Mouse (Mus musculus) spleen, adult 18-20 months (tissue): ENCODE data around the gene Cep131.

Source experiments
- DNase-seq, 2 experiments: peaks; one replicate each; pipeline ENCODE4 v3.0.0; 2022; ENCODE audit warnings: mixed read lengths in 2 of 2

Gene Cep131

DNA sequence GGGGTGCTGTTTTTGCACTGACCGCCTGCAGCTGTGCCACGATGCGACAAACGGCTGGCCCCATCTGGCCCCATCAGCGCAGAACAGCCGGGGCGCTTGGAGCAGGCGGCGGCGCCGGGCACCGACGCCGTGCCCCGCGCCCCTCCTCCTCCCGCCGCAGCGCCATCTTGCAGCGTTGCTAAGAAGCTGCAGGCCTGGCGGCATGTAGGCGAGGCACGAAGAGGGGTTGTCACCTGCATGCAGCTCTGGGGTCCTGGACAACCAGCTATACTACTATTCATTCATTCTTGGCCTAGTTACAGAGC lies 38.4 kb downstream of the Cep131 start:
- no peak for DNase-seq

GRCm38 (mm10) chr11:120047531-120048251 lies 38.9 kb downstream of the Cep131 start:
- no peak for DNase-seq

GRCm38 (mm10) chr11:120046553-120047191 lies 40.0 kb downstream of the Cep131 start, which contains the start of gene Aatk:
Gene Aatk (minus strand): TSS chr11:120047167.
- no peak for DNase-seq

DNA sequence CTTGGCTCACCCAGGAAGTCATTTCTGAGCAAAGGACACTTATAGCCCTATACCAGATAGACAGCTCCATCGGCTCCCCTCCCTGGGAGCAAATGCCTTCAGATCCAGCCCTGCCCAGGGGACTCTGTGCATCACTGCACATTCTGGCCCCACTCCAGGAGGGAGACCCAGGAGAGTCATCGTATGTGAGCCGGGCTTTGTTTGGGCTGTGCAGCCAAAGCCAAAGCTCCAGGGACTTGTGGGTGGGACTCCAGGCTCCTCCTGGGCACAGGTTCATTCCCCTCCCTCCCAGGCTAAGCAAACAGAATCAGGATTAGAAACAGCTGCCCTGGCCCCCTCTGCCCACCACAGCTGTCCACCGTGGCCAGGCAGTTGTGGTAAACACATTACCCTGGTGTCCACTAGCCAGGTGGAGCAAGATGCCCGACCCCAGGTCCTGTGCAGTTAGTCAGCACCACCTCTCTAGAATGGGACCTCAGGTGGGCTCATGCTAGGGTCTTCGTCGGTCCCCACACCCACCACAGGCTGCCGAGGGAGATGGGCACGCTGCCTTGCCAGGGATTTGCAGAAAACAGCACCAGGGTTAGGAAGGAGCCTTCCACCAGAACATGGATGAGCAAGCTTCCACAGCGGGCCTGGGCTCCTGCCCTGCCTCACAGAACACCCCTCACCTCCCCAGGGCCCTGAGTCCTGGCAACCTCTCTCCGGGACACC lies 40.6 kb downstream of the Cep131 start:
- DNase-seq, result no peak

DNA sequence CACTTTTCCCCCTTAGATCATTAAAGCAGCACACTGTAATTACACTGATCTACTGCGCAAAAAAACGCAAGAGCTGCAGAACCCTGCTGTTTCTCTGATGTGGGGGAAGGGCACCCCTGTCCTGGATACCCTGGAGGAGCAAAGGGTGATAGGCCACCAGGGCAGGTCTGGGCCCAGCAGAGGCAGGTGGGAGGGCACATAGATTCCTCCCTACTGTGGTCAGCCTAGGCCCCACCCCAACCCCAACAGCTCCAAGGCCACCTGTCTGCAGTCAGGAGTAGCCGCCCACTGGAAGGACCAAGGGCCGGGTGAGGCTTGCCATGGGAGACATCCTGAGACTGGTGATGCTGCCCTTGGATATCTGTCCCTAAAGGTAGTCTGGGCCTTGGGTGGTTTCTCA lies 41.3 kb downstream of the Cep131 start:
- no peak for DNase-seq

DNA sequence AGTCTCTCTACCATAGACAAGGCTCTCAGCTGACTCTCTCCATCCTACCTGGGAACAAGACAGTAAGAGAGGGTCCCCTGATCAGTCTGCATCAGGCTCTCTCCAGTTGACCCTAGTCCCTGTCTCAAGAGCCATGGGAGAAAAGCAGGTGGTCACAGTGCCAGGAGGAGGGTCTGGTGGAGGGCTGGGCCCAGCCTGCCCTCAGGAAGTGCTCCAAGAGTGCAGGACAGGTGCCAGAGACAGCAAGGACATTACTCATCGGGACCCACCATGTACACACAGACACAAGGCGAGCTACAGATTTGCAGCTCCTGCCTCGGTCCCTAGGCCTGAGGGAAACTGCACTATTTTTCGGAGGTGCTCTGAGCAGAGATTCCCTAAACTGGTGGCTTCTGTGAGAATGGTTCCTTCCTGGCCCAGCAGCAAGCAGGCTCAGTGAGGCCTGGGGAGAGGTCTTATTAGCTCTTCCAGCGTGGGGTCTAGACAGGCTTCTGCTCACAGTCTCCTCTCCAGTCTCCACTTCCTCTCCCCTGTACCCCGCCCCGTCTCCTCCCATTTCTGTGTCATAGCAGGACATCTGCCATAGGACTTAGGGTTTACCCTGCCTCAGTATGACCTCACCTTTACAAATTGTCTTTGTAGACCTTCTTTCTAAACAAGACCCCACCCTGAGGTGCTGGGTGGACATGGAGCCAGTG lies 44.3 kb downstream of the Cep131 start:
- DNase-seq, result no peak

DNA sequence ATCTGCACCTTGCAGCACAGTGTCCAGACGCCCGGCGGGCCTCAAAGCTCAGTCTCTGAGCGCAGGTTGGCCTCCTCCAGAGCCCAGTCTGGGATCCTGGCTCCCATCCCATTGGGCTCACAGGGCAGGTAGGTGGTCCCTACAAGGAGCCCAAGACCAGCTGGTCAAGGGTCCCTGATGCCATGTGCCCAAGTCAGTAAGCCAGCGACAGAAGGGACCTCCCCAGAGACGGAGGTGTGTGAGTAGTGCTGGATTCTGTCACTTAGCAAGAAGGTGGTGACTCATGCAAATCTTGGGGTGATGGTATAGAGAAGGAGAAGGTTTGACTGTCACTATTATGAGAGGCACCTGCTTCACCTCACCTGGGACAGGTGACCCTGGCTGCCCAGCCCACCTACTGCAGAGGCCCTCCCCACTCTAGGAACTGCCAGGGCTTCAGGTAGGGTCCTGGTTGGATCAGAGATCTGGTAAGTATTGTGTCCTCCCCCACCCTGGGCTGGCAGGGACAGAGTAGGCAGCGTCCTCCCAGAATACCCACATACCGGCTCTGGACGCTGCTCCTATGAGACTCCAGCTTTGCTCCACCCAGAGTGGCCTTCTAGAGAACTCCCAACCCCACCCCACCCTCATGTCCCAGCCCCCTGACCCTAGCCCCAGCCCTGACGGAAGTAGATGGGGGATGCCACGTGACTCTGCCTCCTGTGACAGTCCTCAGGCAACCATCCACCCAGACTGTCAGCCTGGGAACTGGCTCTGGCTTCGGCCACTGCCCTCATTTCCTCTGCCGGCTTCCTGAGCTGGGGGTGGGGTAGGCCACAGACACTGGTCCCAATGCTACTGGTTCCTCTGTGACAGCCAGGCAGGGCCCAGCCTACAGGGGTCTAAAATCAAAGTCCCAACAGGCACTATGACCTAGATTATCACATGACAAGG lies 45.2 kb downstream of the Cep131 start:
- peak; percentile 18 to 27 for DNase-seq

GRCm38 (mm10) chr11:120040440-120040839 lies 46.2 kb downstream of the Cep131 start:
- DNase-seq, result no peak

- DNase-seq, result no peak
Measured at GRCm38 (mm10) chr11:120039581-120039980, 47.0 kb downstream of the Cep131 start.

- no peak for DNase-seq
Measured at GRCm38 (mm10) chr11:120034762-120035161, 51.9 kb downstream of the Cep131 start.

DNA sequence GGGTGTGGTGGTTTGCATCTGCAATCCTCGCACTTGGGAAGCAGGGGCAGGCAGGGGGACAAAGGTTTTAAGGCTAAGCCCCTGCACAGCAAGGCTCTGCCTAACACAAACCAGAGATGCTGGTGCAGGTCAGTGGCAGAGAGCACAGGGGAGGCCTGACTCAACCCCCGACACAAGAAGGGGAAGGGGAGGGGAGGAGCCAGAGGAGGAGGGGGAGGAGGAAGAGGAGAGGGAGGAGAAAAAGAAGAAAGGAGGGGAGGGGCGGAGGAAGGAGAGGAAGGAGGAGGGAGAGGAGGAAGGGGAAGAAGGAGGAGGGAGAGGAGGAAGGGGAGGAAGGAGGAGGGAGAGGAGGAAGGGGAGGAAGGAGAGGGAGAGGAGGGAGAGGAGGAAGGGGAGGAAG lies 52.3 kb downstream of the Cep131 start:
- no peak for DNase-seq

GRCm38 (mm10) chr11:120033473-120033872 lies 53.2 kb downstream of the Cep131 start:
- no peak for DNase-seq

DNA sequence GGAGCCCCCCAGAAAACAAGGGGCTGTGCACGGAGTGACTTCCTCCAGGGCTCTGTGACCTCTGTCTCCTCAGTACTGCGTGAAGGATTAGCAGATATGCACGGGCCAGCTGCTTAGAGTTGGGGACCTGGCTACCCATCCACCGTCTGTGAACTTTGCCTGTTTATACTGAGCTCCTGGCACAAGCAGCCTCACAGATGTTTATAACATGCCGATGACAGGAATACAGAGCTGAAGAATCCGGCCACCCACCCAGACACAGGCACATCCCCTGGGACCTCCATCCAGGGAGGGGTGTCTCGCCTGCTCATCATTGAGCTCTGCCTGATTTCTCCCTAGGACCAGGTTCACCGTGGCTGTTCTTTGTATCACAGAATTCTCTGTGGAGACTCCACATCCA lies 54.6 kb downstream of the Cep131 start:
- no peak for DNase-seq

DNA sequence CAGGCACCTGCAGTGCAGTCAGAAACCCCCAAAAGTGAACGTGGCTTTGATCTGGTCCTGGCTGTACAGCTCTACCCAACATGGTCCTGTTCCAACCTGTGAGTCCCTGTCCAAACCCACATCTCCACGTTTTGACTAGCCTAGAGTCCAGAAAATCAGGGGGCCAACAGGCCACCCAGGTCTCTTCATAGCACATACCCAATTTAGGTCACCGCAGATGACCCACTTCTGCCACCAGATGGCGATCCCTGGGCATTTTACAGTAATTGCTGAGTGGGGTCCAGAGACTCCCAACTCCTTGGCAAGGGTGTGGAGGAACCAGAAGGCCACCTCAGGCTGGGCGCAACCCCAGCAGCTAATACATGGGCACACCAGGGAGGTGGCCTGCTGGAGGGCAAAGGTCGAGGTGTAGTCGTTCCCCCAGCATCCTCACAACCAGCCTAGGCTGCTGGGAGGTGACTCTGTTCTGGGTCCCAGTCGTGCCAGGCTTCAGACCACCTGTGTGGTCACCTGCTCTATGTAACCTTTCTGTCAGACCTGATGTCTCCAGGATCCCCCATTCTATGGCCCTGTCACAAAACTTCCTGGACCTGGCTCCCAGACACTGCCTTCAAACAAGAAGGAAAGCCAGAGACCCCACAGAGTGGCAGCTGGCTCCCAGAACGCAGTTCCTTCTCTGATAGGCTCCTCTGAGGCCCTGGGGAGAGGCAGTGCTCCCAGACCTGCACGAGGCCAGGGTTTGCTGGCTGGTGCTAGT lies 56.3 kb downstream of the Cep131 start:
- DNase-seq, result peak in 1 of 2 experiments; percentile 25

GRCm38 (mm10) chr11:120029431-120030144 lies 57.0 kb downstream of the Cep131 start:
- DNase-seq, result no peak

- DNase-seq, result no peak
Measured at GRCm38 (mm10) chr11:120028319-120029092, 58.1 kb downstream of the Cep131 start.

DNA sequence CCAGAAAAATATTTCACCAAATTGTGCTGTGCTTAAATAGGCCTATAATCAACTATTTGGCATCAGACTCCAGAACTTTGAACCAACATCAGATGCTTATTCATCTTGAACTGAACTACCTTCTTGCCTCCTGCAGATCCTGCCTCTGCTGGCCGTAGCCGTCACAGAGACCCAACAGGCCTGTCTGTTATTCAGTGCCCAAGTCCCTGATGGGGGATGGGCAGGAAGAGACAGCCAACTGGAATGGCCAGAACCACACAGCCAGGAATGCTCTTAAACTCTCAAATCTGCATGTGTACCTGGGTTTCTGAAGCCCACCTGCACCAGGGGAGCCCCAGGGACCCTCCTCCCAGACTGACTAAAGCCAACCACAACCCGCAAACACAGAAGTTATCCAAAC lies 59.7 kb downstream of the Cep131 start:
- no peak for DNase-seq

- no peak for DNase-seq
Measured at GRCm38 (mm10) chr11:120022841-120023240, 63.8 kb downstream of the Cep131 start.

GRCm38 (mm10) chr11:120022216-120022615 lies 64.4 kb downstream of the Cep131 start:
- DNase-seq, result no peak

DNA sequence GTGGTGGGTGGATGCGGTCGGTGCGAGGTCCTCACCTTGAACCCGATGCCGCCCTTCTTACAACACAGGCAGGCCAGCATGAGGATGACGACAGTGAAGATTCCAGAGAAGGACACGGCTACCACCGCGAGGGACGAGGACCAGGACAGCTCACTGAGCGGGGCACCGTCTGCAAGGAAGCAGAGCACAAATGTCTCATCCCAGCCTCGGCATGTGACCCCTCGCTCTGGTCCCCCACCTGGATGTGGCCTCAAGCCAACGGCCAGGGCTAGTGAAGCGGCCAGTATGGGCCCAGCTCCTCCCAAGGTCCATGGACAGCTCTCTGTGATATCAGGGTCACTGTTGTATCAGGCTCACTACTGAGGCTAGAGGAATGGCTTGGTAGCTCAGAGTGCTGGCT lies 65.3 kb downstream of the Cep131 start:
- no peak for DNase-seq
